Mouse (Mus musculus) hindlimb bud, embryonic 11.5 days (tissue): ENCODE data around the gene C1qtnf1.
A peak's percentile ranks its signal among the peaks of the same experiment; 100 is the strongest.

Experiments
- DNase-seq: peaks from one replicate; pipeline ENCODE4 v3.0.0-alpha.2; 2012; ENCODE audit warnings: low read depth, low spot score; ENCODE audit errors: extremely low spot score

Gene C1qtnf1

GRCm38 (mm10) chr11:118471676-118472075 is 43.7 kb downstream of the C1qtnf1 start:
- no peak for DNase-seq

GRCm38 (mm10) chr11:118473161-118473560 is 45.2 kb downstream of the C1qtnf1 start:
- DNase-seq, result no peak

DNA sequence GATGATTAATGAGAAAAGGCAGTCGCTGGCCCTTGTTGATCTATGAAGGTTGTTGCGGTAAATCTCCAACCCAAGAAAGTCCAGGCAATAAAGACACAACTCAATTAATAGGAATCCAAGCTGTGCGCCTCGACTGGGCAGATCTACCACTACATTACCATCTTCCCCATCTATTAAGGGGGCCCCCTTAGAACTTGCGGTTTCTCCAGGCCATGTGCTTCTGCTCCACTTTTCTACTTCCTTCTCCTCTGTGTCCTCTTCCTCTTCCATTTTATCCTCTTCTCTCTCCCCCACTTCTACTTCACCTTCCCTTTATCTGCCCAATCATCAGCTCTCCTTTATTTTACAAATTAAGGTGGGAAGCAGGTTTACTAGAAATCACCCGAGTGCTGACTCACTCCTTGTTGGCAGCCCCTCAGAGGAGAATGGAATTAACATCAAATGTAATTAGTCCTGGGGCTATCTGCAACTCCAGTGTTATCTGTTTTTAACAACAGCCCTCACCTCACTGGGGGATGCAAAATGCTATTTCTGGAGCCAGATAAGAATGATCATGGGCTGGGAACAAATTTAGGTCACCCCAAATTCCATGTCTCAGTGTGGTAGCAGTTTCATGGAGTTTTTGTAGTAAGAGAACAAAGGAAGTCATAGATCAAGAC is 46.0 kb downstream of the C1qtnf1 start:
- no peak for DNase-seq

DNA sequence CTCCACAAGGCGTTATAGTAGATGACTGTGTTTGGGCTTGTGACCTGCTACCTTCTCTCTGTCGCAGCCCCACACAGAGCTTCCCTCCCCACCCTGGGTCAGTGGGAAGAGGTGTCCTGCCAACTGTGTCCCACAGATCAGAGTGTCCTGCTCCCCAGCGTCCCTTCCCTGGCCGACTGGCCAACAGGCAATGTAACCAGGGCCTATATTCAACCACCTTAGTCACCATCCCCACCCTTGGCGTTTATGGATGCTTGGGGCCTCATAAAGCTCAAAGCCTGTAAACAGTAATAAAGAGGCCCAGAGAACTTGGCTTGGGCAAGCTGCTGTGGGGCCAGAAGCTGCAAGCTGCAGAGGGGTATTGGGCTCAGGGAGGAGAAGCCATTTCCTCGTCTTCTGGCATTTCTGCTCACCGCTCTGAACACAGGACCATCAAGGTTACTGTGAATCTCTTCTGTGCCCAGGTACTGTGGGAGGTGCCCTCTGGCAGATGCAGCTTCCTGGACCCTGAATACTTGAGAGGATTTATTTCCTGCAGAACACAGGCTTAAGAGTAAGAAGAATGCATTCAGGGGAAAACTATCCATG is 47.6 kb downstream of the C1qtnf1 start:
- no peak for DNase-seq

DNA sequence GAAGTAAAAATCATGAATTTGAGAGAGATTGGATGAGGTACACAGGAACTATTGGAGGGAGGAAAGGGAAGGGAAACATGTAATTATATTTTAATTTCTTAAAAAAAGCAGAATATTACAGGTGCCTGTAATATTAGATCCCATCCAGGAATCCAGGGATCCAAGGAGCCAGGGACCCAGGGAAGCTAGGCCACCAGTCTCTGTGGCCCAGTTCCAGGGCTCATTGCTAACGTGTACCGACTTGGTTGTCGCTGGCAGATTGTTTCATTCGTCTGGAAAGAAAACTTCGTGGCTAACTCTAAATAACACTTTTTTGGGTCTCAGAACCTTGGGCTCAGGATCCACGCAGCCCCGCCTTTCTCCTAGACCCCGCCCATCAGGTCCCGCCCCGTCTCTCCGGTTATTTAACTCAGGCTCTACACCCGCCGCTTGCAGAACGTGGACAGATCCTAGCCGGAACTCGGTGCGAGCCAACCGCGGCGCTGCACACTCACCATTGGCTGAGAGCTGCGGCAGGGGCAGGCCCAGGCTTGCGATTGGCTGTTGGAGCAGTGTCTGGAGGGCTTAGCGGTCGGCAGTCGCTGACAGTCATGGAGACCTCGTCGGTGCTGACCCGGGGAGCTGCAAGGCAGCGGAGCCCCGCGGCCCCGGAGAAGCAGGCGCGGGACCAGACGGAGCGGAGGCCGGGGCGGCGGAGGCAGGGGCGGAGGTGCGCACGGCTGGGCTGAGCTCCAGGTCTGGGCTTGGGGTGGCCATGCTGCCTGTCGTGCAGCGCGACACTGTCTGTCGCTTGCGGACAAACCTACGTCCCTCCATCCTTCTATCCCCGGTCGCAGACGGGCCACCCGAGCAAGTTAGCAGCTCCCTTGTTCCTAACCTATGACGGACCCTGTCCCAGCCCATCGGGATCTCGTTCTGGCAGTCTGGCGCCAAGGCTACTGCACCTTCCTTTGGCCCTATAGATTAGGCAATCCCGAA is 48.7 kb downstream of the C1qtnf1 start, which contains the start of gene Engase:
Engase (plus strand) TSS at position 434 of the 978 bp plus-strand sequence.
- peak; percentile 63 for DNase-seq

GRCm38 (mm10) chr11:118479776-118480175 is 51.8 kb downstream of the C1qtnf1 start:
- no peak for DNase-seq

DNA sequence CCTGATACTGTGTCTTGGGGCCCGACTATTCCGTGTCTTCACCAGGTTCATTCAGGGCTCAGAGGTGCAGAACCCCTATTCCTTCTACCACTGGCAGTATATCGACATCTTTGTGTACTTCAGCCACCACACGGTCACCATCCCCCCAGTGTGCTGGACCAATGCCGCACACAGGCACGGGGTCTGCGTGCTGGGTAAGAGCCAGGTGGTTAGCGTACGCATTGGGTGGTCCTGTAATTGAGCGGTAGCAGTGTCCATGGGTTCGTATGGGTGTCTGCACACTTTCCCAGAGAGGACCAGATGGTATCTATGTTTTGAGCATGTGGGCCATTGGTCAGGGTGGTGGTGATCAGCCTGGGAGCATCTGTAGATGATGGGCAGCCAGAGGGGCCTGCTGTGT is 53.2 kb downstream of the C1qtnf1 start:
- no peak for DNase-seq

- DNase-seq, result no peak
These were observed 53.7 kb downstream of the C1qtnf1 start for GRCm38 (mm10) chr11:118481751-118482150.

DNA sequence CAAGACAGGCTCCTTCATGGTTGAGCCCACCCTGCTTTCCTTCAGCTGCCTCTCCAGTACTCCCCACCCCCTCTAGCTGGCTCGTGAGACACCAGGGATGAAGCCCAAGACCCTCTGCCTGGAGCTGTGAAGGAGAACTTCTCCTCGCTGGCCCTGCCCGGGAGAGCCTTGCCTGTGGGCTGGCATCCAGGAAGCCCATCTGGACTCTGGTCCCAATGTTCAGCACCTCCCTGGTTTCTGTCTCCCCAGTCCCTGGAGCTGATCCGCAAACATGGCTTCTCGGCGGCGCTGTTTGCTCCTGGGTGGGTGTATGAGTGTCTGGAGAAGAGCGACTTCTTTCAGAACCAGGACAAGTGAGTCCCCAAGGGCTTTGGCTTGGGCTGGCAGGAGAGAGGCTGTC is 56.2 kb downstream of the C1qtnf1 start:
- DNase-seq, result no peak

DNA sequence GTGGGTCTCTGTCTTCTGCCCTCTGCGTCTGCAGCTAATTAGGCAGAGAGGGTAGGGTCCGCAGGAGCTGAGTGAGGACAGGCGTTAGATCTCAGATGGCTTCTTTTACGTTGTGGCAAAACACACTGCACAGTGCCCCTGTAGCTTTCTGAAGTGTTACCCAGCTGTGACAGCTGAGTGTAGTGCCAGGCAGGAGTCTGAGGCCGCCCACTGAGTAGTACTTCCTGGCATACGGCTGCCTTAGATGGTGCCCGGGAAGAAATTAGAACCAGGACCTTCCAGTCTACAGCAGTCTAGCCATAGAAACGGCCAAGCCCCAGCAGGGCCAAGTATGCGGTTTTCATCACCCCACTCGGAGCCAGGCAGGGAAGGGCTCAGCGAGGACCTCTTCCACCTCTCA is 57.3 kb downstream of the C1qtnf1 start:
- no peak for DNase-seq

- no peak for DNase-seq
These were observed 57.8 kb downstream of the C1qtnf1 start for GRCm38 (mm10) chr11:118485780-118486179.

GRCm38 (mm10) chr11:118486281-118486680 is 58.3 kb downstream of the C1qtnf1 start:
- no peak for DNase-seq

DNA sequence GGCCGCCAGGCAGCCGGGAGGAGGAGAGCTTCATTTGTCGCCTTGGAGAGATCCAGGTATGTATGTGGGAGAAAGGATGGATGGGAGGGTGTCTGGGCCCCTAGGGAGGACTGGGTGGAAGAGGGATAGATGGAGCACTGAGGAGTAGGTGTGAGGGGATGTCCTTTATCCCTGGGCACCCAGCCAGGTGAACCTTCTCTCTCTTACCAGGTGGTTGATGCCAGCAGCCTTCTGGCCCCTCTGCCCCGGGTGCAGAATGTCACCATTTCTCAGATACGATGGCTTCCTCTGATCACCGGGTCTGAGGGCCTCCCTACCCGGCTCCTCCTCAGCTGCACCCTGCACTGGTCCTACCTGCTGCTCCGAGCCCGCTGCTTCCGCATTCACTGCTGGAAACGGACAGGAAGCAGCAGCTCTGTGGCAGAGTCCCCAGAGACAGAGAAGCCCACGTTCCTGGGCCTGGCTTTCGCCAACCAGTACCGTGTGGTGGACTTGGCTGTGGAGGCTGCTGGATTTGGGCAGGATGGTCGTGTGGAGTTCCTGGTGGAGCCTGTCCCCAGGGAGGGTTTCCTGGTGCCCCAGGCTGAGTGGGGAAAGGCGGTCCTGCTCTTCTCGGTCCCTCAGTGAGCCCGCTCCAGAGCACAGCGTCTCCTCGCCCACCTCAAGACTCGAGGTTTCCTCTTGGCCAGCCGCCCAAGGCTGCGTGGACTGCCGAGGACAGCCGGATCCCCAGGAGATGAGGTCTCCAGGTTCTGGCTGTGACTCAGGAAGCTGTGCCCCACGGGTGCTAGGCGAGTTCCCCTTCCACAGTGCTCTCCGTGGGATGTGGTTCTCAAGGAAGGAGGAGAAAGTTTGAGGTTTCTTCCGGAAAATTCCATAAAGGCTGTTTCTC is 59.1 kb downstream of the C1qtnf1 start:
- DNase-seq, result no peak

GRCm38 (mm10) chr11:118488191-118488906 is 60.3 kb downstream of the C1qtnf1 start:
- no peak for DNase-seq

DNA sequence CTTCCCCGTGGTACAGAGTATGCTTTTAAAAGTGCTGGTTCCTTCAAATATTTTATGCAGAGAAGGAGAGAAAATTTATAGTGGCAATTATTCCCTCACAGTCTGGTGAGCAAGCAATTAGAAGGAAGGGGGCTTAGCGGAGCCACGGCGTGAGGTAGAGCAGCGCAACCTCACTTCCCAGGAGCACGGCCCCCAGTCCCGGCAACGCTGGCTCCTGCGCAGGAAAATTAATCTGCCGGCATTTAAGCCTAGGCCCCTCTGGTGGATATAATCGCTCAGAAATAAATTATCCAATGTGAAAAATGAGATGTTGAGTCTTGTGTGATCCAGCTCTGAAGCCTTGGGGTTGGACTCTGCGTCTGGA is 60.9 kb downstream of the C1qtnf1 start:
- DNase-seq, result no peak

GRCm38 (mm10) chr11:118490566-118491218 is 62.7 kb downstream of the C1qtnf1 start:
- no peak for DNase-seq

DNA sequence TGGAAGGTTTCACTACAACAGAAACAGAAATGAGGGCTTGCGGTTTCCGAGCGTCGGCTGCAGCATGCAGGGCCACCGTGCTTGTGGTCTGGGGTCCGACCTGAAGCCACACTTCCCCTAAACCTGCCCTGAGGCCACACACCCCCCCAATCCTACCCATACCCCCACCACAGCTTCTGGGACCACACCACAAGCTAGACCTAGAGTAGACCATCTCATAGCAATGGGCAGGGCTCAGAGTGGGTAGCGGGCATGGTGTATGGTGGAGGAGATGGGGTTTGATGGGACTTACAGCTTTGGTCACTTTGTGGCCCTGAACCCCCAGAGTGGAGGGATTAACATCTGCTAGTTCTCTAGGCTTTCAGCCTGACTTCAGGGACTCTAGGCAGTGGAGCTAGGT is 63.2 kb downstream of the C1qtnf1 start:
- no peak for DNase-seq

GRCm38 (mm10) chr11:118493458-118493857 is 65.5 kb downstream of the C1qtnf1 start:
- DNase-seq, result no peak

- no peak for DNase-seq
These were observed 66.2 kb downstream of the C1qtnf1 start for GRCm38 (mm10) chr11:118494001-118494737.
